Mouse (Mus musculus) midbrain, embryonic 11.5 days (tissue): Measurements from ENCODE around the gene Men1. TPM values are rescaled to one million over a fixed set of nuclear protein-coding genes. Genes with fewer than 3 reads are reported as not detected.
A peak's percentile ranks its signal among the peaks of the same experiment; 100 is the strongest.

Source experiments
- ATAC-seq: fragments of 200-750 bp; cut with Nextera tagmentation; 2 replicates; pipeline ENCODE4 v1.8.0; 2017; ENCODE audit warnings: moderate TSS enrichment, moderate library complexity; ENCODE audit not compliant: low FRiP score
- DNase-seq: peaks from one replicate; pipeline ENCODE4 v3.0.0; 2015; ENCODE audit warnings: low spot score; ENCODE audit errors: missing footprints
- H3K27ac ChIP-seq: fragments of 300-500 bp; sonication (generic); 2 replicates; pipeline ENCODE4 v1.5.1; 2014; ENCODE audit warnings: low read depth, low read length
- H3K27me3 ChIP-seq: fragments of 300-500 bp; sonication (generic); 2 replicates; pipeline ENCODE4 v1.6.1; 2014; ENCODE audit warnings: mild to moderate bottlenecking, low read length, moderate library complexity, mixed read lengths; ENCODE audit not compliant: control insufficient read depth, insufficient read depth
- H3K36me3 ChIP-seq: fragments of 300-500 bp; sonication (generic); 2 replicates; pipeline ENCODE4 v1.6.1; 2014; ENCODE audit warnings: mild to moderate bottlenecking, low read length, moderate library complexity, mixed read lengths; ENCODE audit not compliant: control insufficient read depth, insufficient read depth
- H3K4me1 ChIP-seq: fragments of 300-500 bp; sonication (generic); 2 replicates; pipeline ENCODE4 v1.6.1; 2014; ENCODE audit warnings: low read length; ENCODE audit not compliant: control insufficient read depth, insufficient read depth
- H3K4me2 ChIP-seq: fragments of 300-500 bp; sonication (generic); 2 replicates; pipeline ENCODE4 v1.6.1; 2014; ENCODE audit warnings: mild to moderate bottlenecking, moderate library complexity
- H3K4me3 ChIP-seq: fragments of 300-500 bp; sonication (generic); 2 replicates; pipeline ENCODE4 v1.5.1; 2014; ENCODE audit warnings: low read depth, low read length
- H3K9ac ChIP-seq: fragments of 300-500 bp; sonication (generic); 2 replicates; pipeline ENCODE4 v1.6.1; 2014; ENCODE audit warnings: low read length
- H3K9me3 ChIP-seq: fragments of 300-500 bp; sonication (generic); 2 replicates; pipeline ENCODE4 v1.6.1; 2016; ENCODE audit warnings: low read length; ENCODE audit not compliant: control insufficient read depth
- WGBS: fragments of 180-500 bp; shearing (Covaris S2); extraction: QIAGEN DNeasy Blood & Tissue Kit; methylation state at CpG from one replicate; pipeline ENCODE4 v1.1.7; 2014; 5-methylcytosine and 5-hydroxymethylcytosine counted together
- polyA plus RNA-seq: library from polyadenylated mRNA; unstranded; fragments of >200 nt; fragmentation: Nextera tagmentation; extraction: Ambion mirVana; gene quantifications from 2 replicates; pipeline ENCODE4 v1.2.1, GENCODE M21; 2014

Gene Men1
- polyA plus RNA-seq, 1 experiment from 2014 or later: 54.7 TPM

GRCm38 (mm10) chr19:6313796-6314195, 21.0 kb upstream of the Men1 start:
- no peak overlapping the region for H3K4me2 ChIP-seq
- no peaks in the 10 kb centered on the region; the same call in 1 of the 2 replicates for H3K36me3 ChIP-seq
- no peak overlapping the region for H3K9ac ChIP-seq
- no peak for DNase-seq
- no peak overlapping the region for H3K4me3 ChIP-seq
- ATAC-seq: no peak
- H3K27ac ChIP-seq: no peak overlapping the region
- H3K27me3 ChIP-seq: no peaks in the 10 kb centered on the region
- H3K4me1 ChIP-seq: no peaks in the 10 kb centered on the region
- 95% methylated on average over 8 of the region's 8 CpGs for WGBS
- no peaks in the 10 kb centered on the region for H3K9me3 ChIP-seq

GRCm38 (mm10) chr19:6314513-6314912, 20.3 kb upstream of the Men1 start:
- Histone ChIP-seq H3K27me3 (no peaks in the 10 kb centered on the region), H3K4me3 (no peak overlapping the region), H3K4me2 (no peak overlapping the region), H3K9ac (no peak overlapping the region), H3K4me1 (no peaks in the 10 kb centered on the region), H3K9me3 (no peaks in the 10 kb centered on the region), H3K27ac (no peak overlapping the region), H3K36me3 (no peaks in the 10 kb centered on the region; the same call in 1 of the 2 replicates)
- DNase-seq (no peak), ATAC-seq (no peak)
- WGBS: 88% methylated on average over 8 of the region's 8 CpGs

- Histone ChIP-seq H3K4me2 (no peak overlapping the region), H3K4me1 (no peaks in the 10 kb centered on the region), H3K9ac (no peak overlapping the region), H3K36me3 (no peaks in the 10 kb centered on the region; the same call in 1 of the 2 replicates), H3K9me3 (no peaks in the 10 kb centered on the region), H3K27ac (no peak overlapping the region), H3K27me3 (no peaks in the 10 kb centered on the region), H3K4me3 (no peak overlapping the region)
- DNase-seq (peak; percentile 62), ATAC-seq (no peak)
- WGBS: 77% methylated on average over 14 of the region's 14 CpGs
These were observed 19.2 kb upstream of the Men1 start for GRCm38 (mm10) chr19:6315573-6315972.

- no peaks in the 10 kb centered on the region for H3K27me3 ChIP-seq
- no peak overlapping the region for H3K9ac ChIP-seq
- ATAC-seq: no peak
- no peak overlapping the region for H3K27ac ChIP-seq
- no peaks in the 10 kb centered on the region for H3K36me3 ChIP-seq
- no peaks in the 10 kb centered on the region for H3K4me1 ChIP-seq
- no peak overlapping the region for H3K4me3 ChIP-seq
- H3K9me3 ChIP-seq: no peaks in the 10 kb centered on the region
- no peak for DNase-seq
- no peak overlapping the region for H3K4me2 ChIP-seq
- whole genome bisulfite sequencing: 90% methylated on average over 12 of the region's 12 CpGs
These were observed 16.6 kb upstream of the Men1 start for GRCm38 (mm10) chr19:6318145-6318544.

GRCm38 (mm10) chr19:6321358-6321757, 13.4 kb upstream of the Men1 start:
- 87% methylated on average over 8 of the region's 8 CpGs for WGBS
- no peak overlapping the region for H3K4me2 ChIP-seq
- H3K4me3 ChIP-seq: no peak overlapping the region
- H3K9me3 ChIP-seq: no peaks in the 10 kb centered on the region
- no peaks in the 10 kb centered on the region for H3K4me1 ChIP-seq
- no peak overlapping the region for H3K27ac ChIP-seq
- ATAC-seq (no peak), DNase-seq (peak; percentile 12)
- no peaks in the 10 kb centered on the region for H3K36me3 ChIP-seq
- no peaks in the 10 kb centered on the region for H3K27me3 ChIP-seq
- no peak overlapping the region for H3K9ac ChIP-seq

- Histone ChIP-seq H3K36me3 (no peaks in the 10 kb centered on the region), H3K9me3 (no peaks in the 10 kb centered on the region), H3K4me1 (no peaks in the 10 kb centered on the region), H3K9ac (no peak overlapping the region), H3K27me3 (no peaks in the 10 kb centered on the region), H3K4me2 (no peak overlapping the region), H3K27ac (no peak overlapping the region), H3K4me3 (no peak overlapping the region)
- ATAC-seq (no peak), DNase-seq (peak; percentile 2)
- 86% methylated on average over 33 of the region's 33 CpGs for WGBS
These were observed 12.8 kb upstream of the Men1 start for GRCm38 (mm10) chr19:6321786-6322621.

GRCm38 (mm10) chr19:6324751-6325150, 10.0 kb upstream of the Men1 start:
- Histone ChIP-seq H3K27me3 (no peaks in the 10 kb centered on the region), H3K36me3 (no peaks in the 10 kb centered on the region), H3K9me3 (no peaks in the 10 kb centered on the region), H3K4me3 (no peak overlapping the region), H3K4me1 (no peaks in the 10 kb centered on the region), H3K27ac (no peak overlapping the region), H3K4me2 (no peak overlapping the region), H3K9ac (no peak overlapping the region)
- WGBS: 78% methylated on average over 9 of the region's 9 CpGs
- DNase-seq (no peak), ATAC-seq (no peak)

- WGBS: 76% methylated on average over 5 of the region's 5 CpGs
- no peak for ATAC-seq
- no peaks in the 10 kb centered on the region for H3K27me3 ChIP-seq
These were observed 3.6 kb upstream of the Men1 start for GRCm38 (mm10) chr19:6331178-6331577.

GRCm38 (mm10) chr19:6331719-6332516, 2.9 kb upstream of the Men1 start:
- WGBS: 22% methylated on average over 13 of the region's 13 CpGs
- Histone ChIP-seq H3K4me2 (peak overlapping the region; percentile 24), H3K27ac (no peak overlapping the region), H3K9ac (peak overlapping the region; percentile 46), H3K27me3 (no peaks in the 10 kb centered on the region), H3K9me3 (no peaks in the 10 kb centered on the region), H3K4me3 (peak overlapping the region; percentile 9; the same call in 1 of the 2 replicates), H3K4me1 (peaks cover 20% of the 10 kb centered on the region), H3K36me3 (no peaks in the 10 kb centered on the region)
- no peak for ATAC-seq
- DNase-seq: peak; percentile 94

More at GRCm38 (mm10) chr19:6331178-6331577, 3.6 kb upstream of the Men1 start:
- peaks cover 14% of the 10 kb centered on the region for H3K4me1 ChIP-seq
- H3K36me3 ChIP-seq: no peaks in the 10 kb centered on the region
- H3K4me3 ChIP-seq: no peak overlapping the region
- H3K27ac ChIP-seq: no peak overlapping the region
- no peaks in the 10 kb centered on the region for H3K9me3 ChIP-seq
- H3K4me2 ChIP-seq: no peak overlapping the region
- DNase-seq: no peak
- peak overlapping the region; percentile 46 for H3K9ac ChIP-seq
